ENCODE assay signal across 9 mouse cellular contexts in genomic region chr4:76365871-76366270, GRCm38 (mm10).
A peak's percentile ranks its signal among the peaks of the same experiment; 100 is the strongest.
DNase-seq lines count a peak whose midpoint lies in the region; ATAC-seq and TF ChIP-seq lines count a peak whose summit lies in the region.
"Had no signal": no experiment of that assay in that cellular context is flagged by ENCODE, and none has a peak within 500 bp of the region (broad histone marks: within the 10 kb centered on the region; RNA-seq: fewer than 3 reads in every experiment).

No protein-coding gene starts in this region.

- peak; percentile 15 for DNase-seq in heart, postnatal 4 days
- DNase-seq in heart, adult 9 months (ENCODE audit: low spot score in 2 of 2) = no peak
- DNase-seq in midbrain, embryonic 11.5 days (ENCODE audit: low spot score, missing footprints) = no peak
- DNase-seq in midbrain, embryonic 10.5 days (ENCODE audit: low spot score) = no peak
- peak; percentile 83 for DNase-seq in cerebellum, adult 9-11 months
- DNase-seq in kidney, postnatal 36 days = peak; percentile 37 to 54

- WGBS in midbrain, embryonic 11.5 days = 64% methylated on average over 4 of the region's 4 CpGs
- 70% methylated on average over 4 of the region's 4 CpGs for WGBS in midbrain, embryonic 10.5 days
- WGBS in intestine, postnatal 0 days = 71% methylated on average over 4 of the region's 4 CpGs

- H3K4me1 ChIP-seq in midbrain, embryonic 11.5 days (ENCODE audit: control insufficient read depth, insufficient read depth, low read length) = peaks cover 13% of the 10 kb centered on the region
- peaks cover 38% of the 10 kb centered on the region for H3K4me1 ChIP-seq in midbrain, embryonic 10.5 days
- 0 out of 2 replicates have a peak, but pooled peaks cover 5% of the 10 kb centered on the region for H3K4me1 ChIP-seq in intestine, postnatal 0 days (replicated peaks; ENCODE audit: control insufficient read depth, insufficient read depth, low read length)

- 0 out of 2 replicates have a peak, but pooled peaks have one; percentile 43 for ATAC-seq in midbrain, embryonic 11.5 days (ENCODE audit: low FRiP score)
- ATAC-seq in intestine, postnatal 0 days = no peak
- no peak for ATAC-seq in erythroid progenitor cell, adult 5-6 weeks (replicated peaks; ENCODE audit: low FRiP score, poor library complexity, severe bottlenecking)

- TF ChIP-seq CTCF in intestine, postnatal 0 days (IDR thresholded peaks at IDR 0.05; ENCODE audit: low read depth) = no peak

- H3K27me3 ChIP-seq in midbrain, embryonic 11.5 days (ENCODE audit: control insufficient read depth, insufficient read depth, low read length) = no peaks in the 10 kb centered on the region
- no peaks in the 10 kb centered on the region for H3K27me3 ChIP-seq in midbrain, embryonic 10.5 days (ENCODE audit: low read depth, poor library complexity, severe bottlenecking)
- H3K27me3 ChIP-seq in intestine, postnatal 0 days (replicated peaks; ENCODE audit: control insufficient read depth, insufficient read depth, low read length) = no peaks in the 10 kb centered on the region

- no peak overlapping the region for H3K9ac ChIP-seq in midbrain, embryonic 11.5 days (ENCODE audit: low read length)
- H3K9ac ChIP-seq in intestine, postnatal 0 days (ENCODE audit: low read depth, low read length) = no peak overlapping the region

- H3K4me3 ChIP-seq in midbrain, embryonic 11.5 days (ENCODE audit: low read depth, low read length) = no peak overlapping the region
- no peak overlapping the region for H3K4me3 ChIP-seq in midbrain, embryonic 10.5 days
- no peak overlapping the region for H3K4me3 ChIP-seq in intestine, postnatal 0 days (ENCODE audit: low read depth, low read length)

- H3K4me2 ChIP-seq in midbrain, embryonic 11.5 days = no peak overlapping the region
- H3K4me2 ChIP-seq in intestine, postnatal 0 days (replicated peaks; ENCODE audit: low read depth) = no peak overlapping the region

- no peak overlapping the region for H3K27ac ChIP-seq in midbrain, embryonic 11.5 days (ENCODE audit: low read depth, low read length)
- H3K27ac ChIP-seq in midbrain, embryonic 10.5 days (replicated peaks) = no peak overlapping the region
- H3K27ac ChIP-seq in intestine, postnatal 0 days (ENCODE audit: low read depth, low read length) = no peak overlapping the region
- H3K27ac ChIP-seq: macrophage had no signal

- no peaks in the 10 kb centered on the region for H3K36me3 ChIP-seq in midbrain, embryonic 11.5 days (ENCODE audit: control insufficient read depth, insufficient read depth, low read length)
- H3K36me3 ChIP-seq in midbrain, embryonic 10.5 days = no peaks in the 10 kb centered on the region
- no peaks in the 10 kb centered on the region for H3K36me3 ChIP-seq in intestine, postnatal 0 days (ENCODE audit: control insufficient read depth, insufficient read depth)

- H3K9me3 ChIP-seq in midbrain, embryonic 11.5 days (ENCODE audit: control insufficient read depth, low read length) = no peaks in the 10 kb centered on the region
- H3K9me3 ChIP-seq in midbrain, embryonic 10.5 days (replicated peaks) = no peaks in the 10 kb centered on the region
- H3K9me3 ChIP-seq in intestine, postnatal 0 days (ENCODE audit: control insufficient read depth) = no peaks in the 10 kb centered on the region

Comparison
In these comparisons a context has a peak if more than half of its experiments do, and no peak if none do; other contexts are left out.
1. DNase-seq: peak in heart, postnatal 4 days (single experiment), cerebellum, adult 9-11 months (single experiment) and kidney, postnatal 36 days (2 of 2); none in heart, adult 9 months (0 of 2), midbrain, embryonic 11.5 days (single experiment) and midbrain, embryonic 10.5 days (single experiment).